ENCODE assay signal across 25 mouse cellular contexts in genomic region chr8:4837719-4838118, GRCm38 (mm10). TPM values are rescaled to one million over a fixed set of nuclear protein-coding genes. Genes with fewer than 3 reads are reported as not detected.
DNase-seq lines count a peak whose midpoint lies in the region; ATAC-seq and TF ChIP-seq lines count a peak whose summit lies in the region.
"Had no signal": no experiment of that assay in that cellular context is flagged by ENCODE, and none has a peak within 500 bp of the region (broad histone marks: within the 10 kb centered on the region; RNA-seq: fewer than 3 reads in every experiment).

No protein-coding gene starts in this region.

- no peak overlapping the region for H3K9ac ChIP-seq in liver, embryonic 14.5 days (replicated peaks)
- no peak overlapping the region for H3K9ac ChIP-seq in liver, embryonic 12.5 days
- H3K9ac ChIP-seq in stomach, embryonic 14.5 days (replicated peaks; ENCODE audit: low read depth, low read length): no peak overlapping the region
- H3K9ac ChIP-seq in stomach, postnatal 0 days (ENCODE audit: low read length): no peak overlapping the region
- no peak overlapping the region for H3K9ac ChIP-seq in forebrain, embryonic 16.5 days (replicated peaks; ENCODE audit: low read depth, low read length)
- H3K9ac ChIP-seq: embryonic facial prominence, embryonic 13.5 days; forebrain, embryonic 12.5 days; heart, embryonic 13.5 days; limb, embryonic 13.5 days; neural tube, embryonic 13.5 days had no signal

- H3K4me2 ChIP-seq in liver, embryonic 14.5 days (ENCODE audit: low read depth): no peak overlapping the region
- no peak overlapping the region for H3K4me2 ChIP-seq in liver, embryonic 12.5 days
- no peak overlapping the region for H3K4me2 ChIP-seq in stomach, embryonic 14.5 days (replicated peaks; ENCODE audit: low read depth, low read length)
- H3K4me2 ChIP-seq in stomach, postnatal 0 days (replicated peaks; ENCODE audit: low read depth): no peak overlapping the region
- no peak overlapping the region for H3K4me2 ChIP-seq in forebrain, embryonic 16.5 days (ENCODE audit: low read length)
- H3K4me2 ChIP-seq: embryonic facial prominence, embryonic 13.5 days; forebrain, embryonic 12.5 days; heart, embryonic 13.5 days; limb, embryonic 13.5 days; neural tube, embryonic 13.5 days had no signal

- no peak overlapping the region for H3K4me3 ChIP-seq in liver, embryonic 14.5 days (ENCODE audit: insufficient read depth in 1 of 2, low read depth in 2 of 2, low read length in 2 of 2)
- no peak overlapping the region for H3K4me3 ChIP-seq in liver, embryonic 12.5 days
- H3K4me3 ChIP-seq in stomach, embryonic 14.5 days (ENCODE audit: low read depth, low read length): no peak overlapping the region
- no peak overlapping the region for H3K4me3 ChIP-seq in stomach, postnatal 0 days (ENCODE audit: low read depth, low read length)
- no peak overlapping the region for H3K4me3 ChIP-seq in forebrain, embryonic 16.5 days (replicated peaks; ENCODE audit: low read length)
- H3K4me3 ChIP-seq: embryonic facial prominence, embryonic 13.5 days; erythroblast, embryonic 14.5 days; forebrain, embryonic 12.5 days; heart, adult 2 months; heart, embryonic 13.5 days; limb, embryonic 13.5 days; myocyte; neural tube, embryonic 13.5 days had no signal

- no peaks in the 10 kb centered on the region for H3K36me3 ChIP-seq in liver, embryonic 14.5 days (replicated peaks; ENCODE audit: control insufficient read depth, insufficient read depth, low read depth)
- H3K36me3 ChIP-seq in liver, embryonic 12.5 days: no peaks in the 10 kb centered on the region
- no peaks in the 10 kb centered on the region for H3K36me3 ChIP-seq in stomach, embryonic 14.5 days (ENCODE audit: control insufficient read depth, insufficient read depth, low read length)
- no peaks in the 10 kb centered on the region for H3K36me3 ChIP-seq in stomach, postnatal 0 days (ENCODE audit: control insufficient read depth, insufficient read depth, low read length)
- H3K36me3 ChIP-seq in forebrain, embryonic 16.5 days (ENCODE audit: control insufficient read depth, insufficient read depth): no peaks in the 10 kb centered on the region
- H3K36me3 ChIP-seq: embryonic facial prominence, embryonic 13.5 days; forebrain, embryonic 12.5 days; heart, embryonic 13.5 days; limb, embryonic 13.5 days; neural tube, embryonic 13.5 days had no signal

- WGBS in liver, embryonic 14.5 days (ENCODE audit: insufficient replicate concordance): 57% methylated on average over 2 of the region's 2 CpGs
- 45% methylated on average over 2 of the region's 2 CpGs for WGBS in liver, embryonic 12.5 days (ENCODE audit: insufficient replicate concordance)
- WGBS in stomach, embryonic 14.5 days: 43% methylated on average over 2 of the region's 2 CpGs
- 41% methylated on average over 2 of the region's 2 CpGs for WGBS in stomach, postnatal 0 days
- 87% methylated on average over 2 of the region's 2 CpGs for WGBS in forebrain, embryonic 16.5 days

- no peaks in the 10 kb centered on the region for H3K27me3 ChIP-seq in liver, embryonic 14.5 days (ENCODE audit: control insufficient read depth, insufficient read depth, low read length)
- H3K27me3 ChIP-seq in liver, embryonic 12.5 days (replicated peaks): no peaks in the 10 kb centered on the region
- H3K27me3 ChIP-seq in stomach, embryonic 14.5 days (ENCODE audit: control insufficient read depth, insufficient read depth, low read length): no peaks in the 10 kb centered on the region
- H3K27me3 ChIP-seq in stomach, postnatal 0 days (ENCODE audit: control insufficient read depth, insufficient read depth, low read length): no peaks in the 10 kb centered on the region
- no peaks in the 10 kb centered on the region for H3K27me3 ChIP-seq in forebrain, embryonic 16.5 days (replicated peaks; ENCODE audit: control insufficient read depth, insufficient read depth, low read length)
- H3K27me3 ChIP-seq: embryonic facial prominence, embryonic 13.5 days; forebrain, embryonic 12.5 days; heart, embryonic 13.5 days; limb, embryonic 13.5 days; neural tube, embryonic 13.5 days had no signal

- peak; percentile 75 for DNase-seq in kidney, adult 9 months
- no peak for DNase-seq in kidney, postnatal 4 days
- peak in 1 of 3 experiments; percentile 2 for DNase-seq in liver, embryonic 14.5 days (ENCODE audit: low read depth in 3 of 3, low spot score in 3 of 3)
- DNase-seq in stomach, postnatal 0 days (ENCODE audit: low spot score): no peak
- DNase-seq: adrenal gland, postnatal 25 days; cerebellum, adult 8-10 months; cerebellum, postnatal 36 days; embryo, embryonic 11 days; gastrocnemius, postnatal 36 days; heart, adult 2 months; heart, postnatal 14 days had no signal

- peaks cover 0 to 2% of the 10 kb centered on the region in 2 experiments; a peak in 1 of 4 replicates for H3K4me1 ChIP-seq in liver, embryonic 14.5 days (replicated peaks; ENCODE audit: control insufficient read depth in 2 of 2, insufficient read depth in 2 of 2, low read length in 1 of 2)
- H3K4me1 ChIP-seq in liver, embryonic 12.5 days: no peaks in the 10 kb centered on the region
- no peaks in the 10 kb centered on the region for H3K4me1 ChIP-seq in stomach, embryonic 14.5 days (ENCODE audit: control insufficient read depth, insufficient read depth, low read length)
- no peaks in the 10 kb centered on the region for H3K4me1 ChIP-seq in stomach, postnatal 0 days (replicated peaks; ENCODE audit: control insufficient read depth, insufficient read depth)
- H3K4me1 ChIP-seq in forebrain, embryonic 16.5 days (replicated peaks; ENCODE audit: control insufficient read depth, insufficient read depth, low read length): no peaks in the 10 kb centered on the region
- H3K4me1 ChIP-seq: embryonic facial prominence, embryonic 13.5 days; forebrain, embryonic 12.5 days; heart, embryonic 13.5 days; limb, embryonic 13.5 days; neural tube, embryonic 13.5 days had no signal

- H3K27ac ChIP-seq in liver, embryonic 14.5 days: no peak overlapping the region
- H3K27ac ChIP-seq in liver, embryonic 12.5 days: no peak overlapping the region
- no peak overlapping the region for H3K27ac ChIP-seq in stomach, embryonic 14.5 days (ENCODE audit: low read length)
- H3K27ac ChIP-seq in stomach, postnatal 0 days (replicated peaks): no peak overlapping the region
- no peak overlapping the region for H3K27ac ChIP-seq in forebrain, embryonic 16.5 days (ENCODE audit: low read length)
- H3K27ac ChIP-seq: embryonic facial prominence, embryonic 13.5 days; forebrain, embryonic 12.5 days; heart, adult 2 months; heart, embryonic 13.5 days; hindbrain, postnatal 0 days; limb, embryonic 13.5 days; macrophage; neural tube, embryonic 13.5 days had no signal

- ATAC-seq in liver, embryonic 14.5 days (ENCODE audit: insufficient read depth): peak; percentile 51; the same call in 1 of the 2 replicates
- ATAC-seq in liver, embryonic 12.5 days: no peak
- peak; percentile 89 for ATAC-seq in stomach, embryonic 14.5 days (ENCODE audit: insufficient number of reproducible peaks, insufficient read depth, low FRiP score, low read depth)
- ATAC-seq in stomach, postnatal 0 days (ENCODE audit: low FRiP score, low TSS enrichment): no peak
- ATAC-seq in forebrain, embryonic 16.5 days: no peak
- ATAC-seq: CD4-positive, CD25-positive, alpha-beta regulatory T cell, adult 4 months; hindbrain, postnatal 0 days; midbrain, embryonic 16.5 days had no signal

- no peaks in the 10 kb centered on the region for H3K9me3 ChIP-seq in liver, embryonic 14.5 days (ENCODE audit: control insufficient read depth, low read length)
- H3K9me3 ChIP-seq in liver, embryonic 12.5 days (replicated peaks): no peaks in the 10 kb centered on the region
- no peaks in the 10 kb centered on the region for H3K9me3 ChIP-seq in stomach, embryonic 14.5 days (ENCODE audit: control insufficient read depth, low read depth, low read length)
- no peaks in the 10 kb centered on the region for H3K9me3 ChIP-seq in stomach, postnatal 0 days (ENCODE audit: control insufficient read depth, low read length)
- H3K9me3 ChIP-seq in forebrain, embryonic 16.5 days (ENCODE audit: control insufficient read depth, low read length): no peaks in the 10 kb centered on the region
- H3K9me3 ChIP-seq: embryonic facial prominence, embryonic 13.5 days; forebrain, embryonic 12.5 days; heart, embryonic 13.5 days; limb, embryonic 13.5 days; neural tube, embryonic 13.5 days had no signal

- TF ChIP-seq CTCF in liver, embryonic 14.5 days (IDR thresholded peaks at IDR 0.05; ENCODE audit: low read depth): no peak
- no peak for TF ChIP-seq CTCF in stomach, postnatal 0 days (IDR thresholded peaks at IDR 0.05; ENCODE audit: low read depth)

- no peak for TF ChIP-seq EP300 in liver, embryonic 14.5 days (IDR thresholded peaks at IDR 0.05; ENCODE audit: low read depth)
- TF ChIP-seq EP300 in stomach, postnatal 0 days (optimal IDR thresholded peaks at IDR 0.05): no peak

RNA-seq across cellular contexts. Expression of gene Shcbp1, which starts 58.4 kb away (rescaled TPM):
- 9.5 and 19.1 TPM in 2 replicates for polyA plus RNA-seq in liver, embryonic 14.5 days (2012; rRNA removed)
- 40.2 and 40.4 TPM in 2 replicates for polyA plus RNA-seq in liver, embryonic 14.5 days (2014; fragmentation: Nextera tagmentation; extraction: Ambion mirVana)
- 53.5 and 55.5 TPM in 2 replicates for polyA plus RNA-seq in liver, embryonic 12.5 days (2016; fragmentation: Nextera tagmentation; extraction: Ambion mirVana)
- 70.4 and 70.6 TPM in 2 replicates for polyA plus RNA-seq in stomach, embryonic 14.5 days (2014; fragmentation: Nextera tagmentation; extraction: Ambion mirVana)
- polyA plus RNA-seq in stomach, postnatal 0 days (2015; fragmentation: Nextera tagmentation; extraction: Ambion mirVana): 15.6 and 18.6 TPM in 2 replicates
- 25.4 and 26.0 TPM in 2 replicates for polyA plus RNA-seq in forebrain, embryonic 16.5 days (2015; fragmentation: Nextera tagmentation; extraction: Ambion mirVana)

Comparison
In these comparisons a context has a peak if more than half of its experiments do, and no peak if none do; other contexts are left out.
1. ATAC-seq: peak in liver, embryonic 14.5 days (single experiment) and stomach, embryonic 14.5 days (single experiment); none in liver, embryonic 12.5 days (single experiment), stomach, postnatal 0 days (single experiment) and forebrain, embryonic 16.5 days (single experiment).